9 mouse cellular contexts compared by ENCODE assay signal in genomic region chr16:58521182-58521581, GRCm38 (mm10). TPM values are rescaled to one million over a fixed set of nuclear protein-coding genes. Genes with fewer than 3 reads are reported as not detected.
A peak's percentile ranks its signal among the peaks of the same experiment; 100 is the strongest.
DNase-seq lines count a peak whose midpoint lies in the region; ATAC-seq and TF ChIP-seq lines count a peak whose summit lies in the region.
"Had no signal": no experiment of that assay in that cellular context is flagged by ENCODE, and none has a peak within 500 bp of the region (broad histone marks: within the 10 kb centered on the region; RNA-seq: fewer than 3 reads in every experiment).

No protein-coding gene starts in this region.

- H3K27ac ChIP-seq in hindbrain, embryonic 15.5 days (replicated peaks): no peak overlapping the region
- no peak overlapping the region for H3K27ac ChIP-seq in hindbrain, embryonic 11.5 days (ENCODE audit: low read depth, low read length)
- H3K27ac ChIP-seq in lung, embryonic 14.5 days (ENCODE audit: low read depth): no peak overlapping the region
- H3K27ac ChIP-seq in limb, embryonic 14.5 days (replicated peaks; ENCODE audit: low read depth, low read length): no peak overlapping the region
- H3K27ac ChIP-seq in midbrain, embryonic 14.5 days (replicated peaks; ENCODE audit: low read depth, low read length): no peak overlapping the region

- TF ChIP-seq CTCF in lung, embryonic 14.5 days (IDR thresholded peaks at IDR 0.05; ENCODE audit: low read depth): no peak

- no peak for TF ChIP-seq POLR2A in limb, embryonic 14.5 days (IDR thresholded peaks at IDR 0.05; ENCODE audit: borderline replicate concordance, extremely low read depth, insufficient read depth, insufficient read length)

- peak overlapping the region; percentile 97; the same call in 1 of the 2 replicates for H3K4me2 ChIP-seq in hindbrain, embryonic 15.5 days
- H3K4me2 ChIP-seq in hindbrain, embryonic 11.5 days (replicated peaks; ENCODE audit: low read depth, low read length): no peak overlapping the region
- peak overlapping the region; percentile 88 for H3K4me2 ChIP-seq in lung, embryonic 14.5 days
- peak overlapping the region; percentile 76; the same call in 1 of the 2 replicates for H3K4me2 ChIP-seq in limb, embryonic 14.5 days (replicated peaks; ENCODE audit: low read depth, low read length, severe bottlenecking)
- peak overlapping the region; percentile 95 for H3K4me2 ChIP-seq in midbrain, embryonic 14.5 days (ENCODE audit: low read length)

- H3K27me3 ChIP-seq in hindbrain, embryonic 15.5 days: 0 out of 2 replicates have a peak, but pooled peaks cover 3% of the 10 kb centered on the region
- peaks cover 3% of the 10 kb centered on the region for H3K27me3 ChIP-seq in hindbrain, embryonic 11.5 days (ENCODE audit: control insufficient read depth, insufficient read depth, low read length)
- no peaks in the 10 kb centered on the region for H3K27me3 ChIP-seq in lung, embryonic 14.5 days (ENCODE audit: insufficient read depth, low read length)
- H3K27me3 ChIP-seq in limb, embryonic 14.5 days (ENCODE audit: control insufficient read depth, insufficient read depth, low read length): no peaks in the 10 kb centered on the region
- H3K27me3 ChIP-seq in midbrain, embryonic 14.5 days (ENCODE audit: control insufficient read depth, insufficient read depth, low read length): peaks cover 4% of the 10 kb centered on the region; the same call in 1 of the 2 replicates

- DNase-seq in hindbrain, embryonic 11.5 days (ENCODE audit: low spot score): no peak
- DNase-seq in lung, embryonic 14.5 days: no peak
- DNase-seq in lung, adult 18-20 months: no peak
- DNase-seq in limb, embryonic 14.5 days (ENCODE audit: low spot score): no peak
- DNase-seq in midbrain, embryonic 14.5 days: no peak
- no peak for DNase-seq in ovary, postnatal 36 days (ENCODE audit: low spot score)
- DNase-seq: cerebellum, postnatal 10 days; thymus, postnatal 14 days had no signal

- H3K4me1 ChIP-seq in hindbrain, embryonic 15.5 days (replicated peaks): peaks cover 5% of the 10 kb centered on the region
- H3K4me1 ChIP-seq in hindbrain, embryonic 11.5 days (replicated peaks; ENCODE audit: control insufficient read depth, insufficient read depth, low read length): no peaks in the 10 kb centered on the region
- H3K4me1 ChIP-seq in lung, embryonic 14.5 days (ENCODE audit: insufficient read depth): no peaks in the 10 kb centered on the region; the same call in 1 of the 2 replicates
- H3K4me1 ChIP-seq in limb, embryonic 14.5 days (ENCODE audit: control insufficient read depth, insufficient read depth, low read length): peaks cover 3% of the 10 kb centered on the region; the same call in 1 of the 2 replicates
- H3K4me1 ChIP-seq in midbrain, embryonic 14.5 days (ENCODE audit: control insufficient read depth, insufficient read depth, low read length): no peaks in the 10 kb centered on the region

- no peaks in the 10 kb centered on the region for H3K9me3 ChIP-seq in hindbrain, embryonic 15.5 days
- no peaks in the 10 kb centered on the region for H3K9me3 ChIP-seq in hindbrain, embryonic 11.5 days (ENCODE audit: control insufficient read depth, low read length)
- no peaks in the 10 kb centered on the region for H3K9me3 ChIP-seq in lung, embryonic 14.5 days (ENCODE audit: low read depth, low read length)
- H3K9me3 ChIP-seq in limb, embryonic 14.5 days (ENCODE audit: control insufficient read depth, low read length): peaks cover 3% of the 10 kb centered on the region; the same call in 1 of the 2 replicates
- peaks cover 9% of the 10 kb centered on the region for H3K9me3 ChIP-seq in midbrain, embryonic 14.5 days (ENCODE audit: control insufficient read depth, low read length)

- ATAC-seq in hindbrain, embryonic 15.5 days (ENCODE audit: low FRiP score, low read depth): no peak
- ATAC-seq in hindbrain, embryonic 11.5 days (ENCODE audit: low FRiP score): no peak
- ATAC-seq in lung, embryonic 14.5 days (ENCODE audit: insufficient read depth): no peak
- ATAC-seq in limb, embryonic 14.5 days (ENCODE audit: low FRiP score, low read depth): no peak
- ATAC-seq in midbrain, embryonic 14.5 days (ENCODE audit: low FRiP score, low TSS enrichment): no peak

- no peaks in the 10 kb centered on the region for H3K36me3 ChIP-seq in hindbrain, embryonic 15.5 days
- no peaks in the 10 kb centered on the region for H3K36me3 ChIP-seq in hindbrain, embryonic 11.5 days (ENCODE audit: control insufficient read depth, insufficient read depth, low read length)
- no peaks in the 10 kb centered on the region for H3K36me3 ChIP-seq in lung, embryonic 14.5 days (ENCODE audit: insufficient read depth)
- no peaks in the 10 kb centered on the region for H3K36me3 ChIP-seq in limb, embryonic 14.5 days (ENCODE audit: control insufficient read depth, insufficient read depth, low read length)
- no peaks in the 10 kb centered on the region for H3K36me3 ChIP-seq in midbrain, embryonic 14.5 days (ENCODE audit: control insufficient read depth, insufficient read depth, low read length)

- H3K9ac ChIP-seq in hindbrain, embryonic 15.5 days: no peak overlapping the region
- no peak overlapping the region for H3K9ac ChIP-seq in hindbrain, embryonic 11.5 days (ENCODE audit: low read depth, low read length)
- no peak overlapping the region for H3K9ac ChIP-seq in lung, embryonic 14.5 days
- no peak overlapping the region for H3K9ac ChIP-seq in limb, embryonic 14.5 days (ENCODE audit: low read depth, low read length, severe bottlenecking)
- H3K9ac ChIP-seq in midbrain, embryonic 14.5 days (replicated peaks; ENCODE audit: low read length): no peak overlapping the region

- no peak overlapping the region for H3K4me3 ChIP-seq in hindbrain, embryonic 15.5 days
- H3K4me3 ChIP-seq in hindbrain, embryonic 11.5 days (ENCODE audit: low read depth, low read length): no peak overlapping the region
- peak overlapping the region; percentile 81 for H3K4me3 ChIP-seq in lung, embryonic 14.5 days (ENCODE audit: low read depth, low read length)
- no peak overlapping the region for H3K4me3 ChIP-seq in limb, embryonic 14.5 days (replicated peaks; ENCODE audit: low read length)
- no peak overlapping the region for H3K4me3 ChIP-seq in midbrain, embryonic 14.5 days (replicated peaks; ENCODE audit: low read depth, low read length)

- WGBS in hindbrain, embryonic 15.5 days: 79% methylated on average over 4 of the region's 4 CpGs
- WGBS in hindbrain, embryonic 11.5 days: 77% methylated on average over 4 of the region's 4 CpGs
- WGBS in lung, embryonic 14.5 days: 71% methylated on average over 4 of the region's 4 CpGs
- 70% methylated on average over 4 of the region's 4 CpGs for WGBS in limb, embryonic 14.5 days
- 85% methylated on average over 4 of the region's 4 CpGs for WGBS in midbrain, embryonic 14.5 days

RNA-seq across cellular contexts. Expression of gene St3gal6, which starts 2.9 kb away (rescaled TPM):
- 13.2 and 14.2 TPM in 2 replicates for polyA plus RNA-seq in hindbrain, embryonic 15.5 days (2015; fragmentation: Nextera tagmentation; extraction: Ambion mirVana)
- 8.0 and 9.8 TPM in 2 replicates for polyA plus RNA-seq in hindbrain, embryonic 11.5 days (2014; fragmentation: Nextera tagmentation; extraction: Ambion mirVana)
- 26.6 and 30.2 TPM in 2 replicates for polyA plus RNA-seq in lung, embryonic 14.5 days (2014; fragmentation: Nextera tagmentation; extraction: Ambion mirVana)
- 14.4 and 15.2 TPM in 2 replicates for polyA plus RNA-seq in limb, embryonic 14.5 days (2012; rRNA removed)
- 12.8 and 15.2 TPM in 2 replicates for polyA plus RNA-seq in limb, embryonic 14.5 days (2014; fragmentation: Nextera tagmentation; extraction: Ambion mirVana)
- polyA plus RNA-seq in midbrain, embryonic 14.5 days (2014; fragmentation: Nextera tagmentation; extraction: Ambion mirVana): 8.3 and 8.5 TPM in 2 replicates
